Comparison of ENCODE assay signal across 20 mouse cellular contexts in the genomic region with DNA sequence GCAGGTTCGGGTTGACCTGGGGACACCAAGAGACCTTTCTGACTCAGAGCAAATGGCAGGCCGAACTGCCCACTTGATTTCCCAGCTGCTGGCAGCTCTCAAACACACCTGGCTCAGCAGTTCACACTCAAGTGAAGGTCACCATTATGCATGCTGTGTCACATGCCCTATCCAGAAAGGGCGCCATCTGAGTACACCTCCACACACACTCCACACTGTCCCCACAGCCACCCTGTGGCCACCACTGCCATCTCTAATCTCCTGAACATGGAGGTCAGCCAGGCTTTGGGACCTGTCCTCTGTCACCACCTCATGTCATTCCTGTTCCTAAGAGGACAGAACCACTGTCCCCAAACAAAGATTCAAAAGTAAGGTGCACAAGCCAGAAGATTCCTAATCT. TPM values are rescaled to one million over a fixed set of nuclear protein-coding genes. Genes with fewer than 3 reads are reported as not detected.
"Had no signal": no experiment of that assay in that cellular context is flagged by ENCODE, and none has a peak within 500 bp of the region (broad histone marks: within the 10 kb centered on the region; RNA-seq: fewer than 3 reads in every experiment).

No protein-coding gene starts in this region.

- H3K4me1 ChIP-seq: liver, embryonic 15.5 days; stomach, embryonic 15.5 days had no signal

- H3K27me3 ChIP-seq: kidney, embryonic 15.5 days; limb, embryonic 13.5 days; liver, embryonic 12.5 days; liver, embryonic 15.5 days; midbrain, embryonic 12.5 days; midbrain, embryonic 15.5 days; neural tube, embryonic 13.5 days; stomach, embryonic 15.5 days had no signal

- H3K36me3 ChIP-seq: kidney, embryonic 15.5 days; limb, embryonic 10.5 days; limb, embryonic 13.5 days; liver, embryonic 12.5 days; liver, embryonic 15.5 days; midbrain, embryonic 12.5 days; midbrain, embryonic 15.5 days; stomach, embryonic 15.5 days had no signal

- H3K27ac ChIP-seq: kidney, embryonic 15.5 days; limb, embryonic 10.5 days; limb, embryonic 13.5 days; liver, embryonic 12.5 days; liver, embryonic 15.5 days; macrophage; midbrain, embryonic 12.5 days; midbrain, embryonic 15.5 days; neural tube, embryonic 13.5 days; stomach, embryonic 15.5 days had no signal

- H3K4me3 ChIP-seq: kidney, embryonic 15.5 days; limb, embryonic 10.5 days; limb, embryonic 13.5 days; liver, embryonic 12.5 days; liver, embryonic 15.5 days; midbrain, embryonic 12.5 days; midbrain, embryonic 15.5 days; neural tube, embryonic 13.5 days; stomach, embryonic 15.5 days had no signal

- ATAC-seq: liver, embryonic 12.5 days; midbrain, embryonic 15.5 days had no signal

- H3K9ac ChIP-seq: kidney, embryonic 15.5 days; limb, embryonic 13.5 days; liver, embryonic 12.5 days; liver, embryonic 15.5 days; midbrain, embryonic 12.5 days; midbrain, embryonic 15.5 days; neural tube, embryonic 13.5 days; stomach, embryonic 15.5 days had no signal

- H3K4me2 ChIP-seq: kidney, embryonic 15.5 days; limb, embryonic 13.5 days; liver, embryonic 12.5 days; liver, embryonic 15.5 days; midbrain, embryonic 12.5 days; midbrain, embryonic 15.5 days; neural tube, embryonic 13.5 days; stomach, embryonic 15.5 days had no signal

- H3K9me3 ChIP-seq: kidney, embryonic 15.5 days; limb, embryonic 10.5 days; limb, embryonic 13.5 days; liver, embryonic 12.5 days; liver, embryonic 15.5 days; midbrain, embryonic 12.5 days; midbrain, embryonic 15.5 days; neural tube, embryonic 13.5 days; stomach, embryonic 15.5 days had no signal

- DNase-seq: kidney, adult 11 months; kidney, adult 8-10 months; kidney, postnatal 10 days; kidney, postnatal 36 days; liver; retina, postnatal 1 day; right cerebral cortex, postnatal 25 days; spleen, adult 18-20 months; thymus, postnatal 25 days had no signal

RNA-seq across cellular contexts. Expression of a gene that starts 35.3 kb away (rescaled TPM):
- total RNA-seq: neutrophil, adult 5-6 weeks had no signal
